Mouse (Mus musculus) retina, postnatal 7 days (tissue): Measurements from ENCODE around the gene Nsun6.

ENCODE experiments used
- DNase-seq: peaks from one replicate; pipeline ENCODE4 v3.0.0-alpha.2; 2012; ENCODE audit warnings: low read depth, low spot score

Nsun6 gene

GRCm38 (mm10) chr2:14992531-14992930 is 62.3 kb downstream of the Nsun6 start:
- no peak for DNase-seq

- no peak for DNase-seq
Measured at GRCm38 (mm10) chr2:14989350-14989749, 65.5 kb downstream of the Nsun6 start.

GRCm38 (mm10) chr2:14988451-14988850 is 66.4 kb downstream of the Nsun6 start:
- no peak for DNase-seq

- no peak for DNase-seq
Measured at GRCm38 (mm10) chr2:14984029-14984428, 70.8 kb downstream of the Nsun6 start.

- no peak for DNase-seq
Measured at GRCm38 (mm10) chr2:14961493-14961892, 93.4 kb downstream of the Nsun6 start.

- DNase-seq: no peak
Measured at GRCm38 (mm10) chr2:14960963-14961488, 93.8 kb downstream of the Nsun6 start.

GRCm38 (mm10) chr2:14953090-14953489 is 101.8 kb downstream of the Nsun6 start:
- DNase-seq: no peak
